Mouse (Mus musculus) left cerebral cortex, postnatal 25 days (tissue): ENCODE data around the gene Padi1. TPM values are rescaled to one million over a fixed set of nuclear protein-coding genes. Genes with fewer than 3 reads are reported as not detected.

Experiments
- DNase-seq, 2 experiments: peaks; one replicate each; pipeline ENCODE4 v3.0.0; 2022; ENCODE audit warnings: low spot score in 2 of 2, mixed read lengths in 1 of 2
- intact Hi-C: fragments of 180-260 bp; cut with DNase I; formaldehyde crosslinking; loops from one replicate; pipeline ENCODE4 v1.15.1; 2025
- total RNA-seq, 2 experiments: library from RNA; stranded (reverse); gene quantifications; 2 replicates each; pipeline ENCODE4 v1.2.3; 2021

Gene Padi1
- not detected for total RNA-seq

GRCm38 (mm10) chr4:140845666-140846065 is at the start of gene Padi1:
Gene Padi1 (minus strand): TSS chr4:140845778.
- no peak for DNase-seq
- intact Hi-C loops, result no loop called here

DNA sequence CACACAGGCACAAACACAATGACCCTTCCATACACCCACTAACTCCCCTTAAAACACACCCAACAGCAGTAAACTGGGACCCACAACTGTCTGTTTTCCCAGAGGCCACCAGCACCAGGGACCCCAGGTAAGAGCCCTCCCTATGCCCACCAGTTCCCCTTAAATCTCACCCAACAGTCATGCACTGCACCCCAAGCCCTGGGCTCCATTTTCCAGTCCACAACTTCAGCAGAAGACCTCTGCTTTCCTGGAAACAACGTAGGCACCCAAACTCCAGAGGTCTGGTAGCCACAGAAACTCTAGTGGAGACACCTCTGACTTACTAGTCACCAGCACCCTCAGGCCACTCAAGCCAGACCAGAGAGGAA is 46.6 kb upstream of the Padi1 start:
- no peak for DNase-seq

DNA sequence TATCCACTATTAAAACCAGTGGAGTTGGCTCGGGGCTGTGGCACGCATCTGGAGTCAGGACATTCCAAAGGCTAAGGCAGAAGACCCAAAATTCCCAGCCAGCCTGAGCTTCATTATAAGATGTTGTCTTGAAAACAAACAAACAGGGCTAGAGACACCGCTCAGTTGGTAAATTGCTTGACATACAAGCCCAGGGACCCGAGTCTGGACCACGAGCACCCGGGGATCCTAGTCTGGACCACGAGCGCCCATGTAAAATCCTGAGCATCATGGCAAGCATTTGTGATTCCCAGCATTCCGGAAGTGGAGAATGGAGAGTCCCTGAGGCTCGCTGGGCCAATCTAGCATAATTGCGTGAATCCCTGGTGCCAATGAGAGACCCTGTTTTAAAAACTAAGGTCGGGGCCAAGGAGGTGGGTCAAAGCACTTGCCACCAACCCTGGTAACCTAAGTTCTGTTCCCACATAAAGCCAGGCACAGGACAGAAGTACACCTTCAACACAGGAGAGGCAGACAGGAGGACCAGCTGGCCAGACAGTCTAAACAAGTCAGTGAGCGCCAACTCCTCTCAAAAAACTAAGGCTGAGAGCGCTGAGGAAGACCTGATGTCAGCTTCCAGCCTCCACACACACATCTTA is 46.1 kb upstream of the Padi1 start:
- DNase-seq, result no peak
- intact Hi-C loops, result no loop called here

More for the DNA sequence above, 46.6 kb upstream of the Padi1 start:
- intact Hi-C loops, result no loop called here

- DNase-seq, result peak in 1 of 2 experiments; percentile 40
- intact Hi-C loops, result no loop called here
These were observed 38.3 kb upstream of the Padi1 start for GRCm38 (mm10) chr4:140883852-140884251.

- intact Hi-C loops, result no loop called here
- DNase-seq, result no peak
These were observed 37.4 kb upstream of the Padi1 start for GRCm38 (mm10) chr4:140882981-140883380.

- intact Hi-C loops, result no loop called here
These were observed 36.8 kb upstream of the Padi1 start for GRCm38 (mm10) chr4:140882365-140882764.

GRCm38 (mm10) chr4:140881771-140882170 is 36.2 kb upstream of the Padi1 start:
- intact Hi-C loops, result no loop called here
- no peak for DNase-seq

More at GRCm38 (mm10) chr4:140882365-140882764, 36.8 kb upstream of the Padi1 start:
- DNase-seq, result no peak

GRCm38 (mm10) chr4:140881026-140881670 is 35.6 kb upstream of the Padi1 start:
- DNase-seq, result no peak
- intact Hi-C loops, result no loop called here

- no peak for DNase-seq
- intact Hi-C loops, result no loop called here
These were observed 34.6 kb upstream of the Padi1 start for GRCm38 (mm10) chr4:140880207-140880606.

GRCm38 (mm10) chr4:140879739-140880138 is 34.2 kb upstream of the Padi1 start:
- peak in 1 of 2 experiments; percentile 52 for DNase-seq
- intact Hi-C loops, result no loop called here

DNA sequence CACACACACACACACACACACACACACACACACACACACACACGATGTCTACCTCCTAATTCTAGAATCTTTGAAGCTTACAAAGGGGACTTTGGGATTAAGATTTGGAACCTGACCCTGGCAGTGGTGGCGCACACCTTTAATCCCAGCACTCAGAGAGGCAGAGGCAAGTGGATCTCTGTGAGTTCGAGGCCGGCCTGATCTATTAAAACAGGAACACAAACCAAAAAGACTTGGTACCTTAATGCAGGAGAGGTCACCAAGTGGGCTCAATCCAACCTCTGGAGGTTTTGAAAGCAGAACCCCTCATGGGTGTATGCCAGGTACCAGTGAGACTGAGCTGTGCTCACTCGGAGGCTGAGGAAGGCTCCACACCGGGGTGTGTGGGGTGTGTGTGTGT is 33.5 kb upstream of the Padi1 start:
- intact Hi-C loops, result no loop called here
- DNase-seq, result no peak

DNA sequence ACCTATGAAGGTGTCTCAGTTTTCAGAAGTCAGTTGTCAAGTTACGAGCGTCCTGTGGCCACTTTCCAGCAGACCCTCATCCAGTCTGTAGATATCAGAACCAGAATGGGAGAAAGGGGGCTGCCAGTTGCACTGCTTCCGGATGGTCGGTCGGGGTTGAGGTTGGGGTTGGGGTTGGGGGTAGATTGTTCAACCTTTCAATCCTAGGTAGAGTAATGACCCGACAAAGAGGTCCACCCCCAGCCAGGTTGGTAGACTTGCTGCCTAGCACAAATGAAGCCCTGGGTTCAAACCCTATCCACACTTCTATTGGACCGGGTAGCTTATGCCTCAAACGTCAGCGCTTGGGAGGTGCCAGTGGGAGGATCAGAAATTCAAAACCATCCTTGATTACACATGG is 33.1 kb upstream of the Padi1 start:
- intact Hi-C loops, result no loop called here
- no peak for DNase-seq

DNA sequence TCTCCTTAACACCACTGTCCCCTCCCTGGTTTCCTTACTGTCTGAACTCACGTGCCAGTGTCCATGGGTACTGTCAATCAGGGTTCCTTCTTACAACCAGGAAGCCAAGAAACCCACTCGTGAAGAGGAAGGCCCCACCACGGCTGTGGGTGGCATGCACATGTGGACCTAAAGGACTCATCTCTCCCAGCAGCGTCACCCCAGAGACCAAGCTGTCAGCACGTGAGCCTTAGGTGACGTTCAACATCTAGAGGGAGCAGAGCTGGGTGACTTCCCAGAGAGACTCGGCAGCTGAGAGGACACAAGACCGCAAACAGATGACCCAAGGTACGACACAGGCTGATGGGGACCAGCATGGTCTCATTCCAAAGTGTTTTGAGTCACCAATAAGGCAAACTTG is 31.9 kb upstream of the Padi1 start:
- no peak for DNase-seq
- intact Hi-C loops, result no loop called here

- intact Hi-C loops, result no loop called here
- peak in 1 of 2 experiments; percentile 11 for DNase-seq
These were observed 31.1 kb upstream of the Padi1 start for GRCm38 (mm10) chr4:140876681-140877080.

DNA sequence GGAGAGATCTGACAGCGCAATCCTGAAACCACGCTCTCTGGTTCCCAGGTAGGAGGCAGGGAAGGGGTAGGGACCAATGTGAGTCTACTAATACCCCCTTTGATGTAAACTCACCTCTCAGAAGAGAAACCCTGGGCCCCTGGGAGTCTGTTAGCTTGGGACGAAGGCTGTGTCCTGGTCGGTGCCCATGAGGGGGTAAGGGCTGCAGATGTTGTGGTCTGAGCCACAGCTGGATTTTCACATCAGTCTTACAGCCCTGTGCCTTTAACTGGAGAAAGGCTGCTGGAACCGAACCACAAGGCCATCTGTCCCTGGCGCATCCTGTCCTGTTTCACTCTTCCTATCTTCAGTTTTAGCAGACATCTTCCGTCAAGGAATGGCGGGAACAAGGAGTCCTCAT is 30.6 kb upstream of the Padi1 start:
- no peak for DNase-seq
- intact Hi-C loops, result no loop called here

- intact Hi-C loops, result no loop called here
- DNase-seq, result no peak
These were observed 27.4 kb upstream of the Padi1 start for GRCm38 (mm10) chr4:140873011-140873410.

DNA sequence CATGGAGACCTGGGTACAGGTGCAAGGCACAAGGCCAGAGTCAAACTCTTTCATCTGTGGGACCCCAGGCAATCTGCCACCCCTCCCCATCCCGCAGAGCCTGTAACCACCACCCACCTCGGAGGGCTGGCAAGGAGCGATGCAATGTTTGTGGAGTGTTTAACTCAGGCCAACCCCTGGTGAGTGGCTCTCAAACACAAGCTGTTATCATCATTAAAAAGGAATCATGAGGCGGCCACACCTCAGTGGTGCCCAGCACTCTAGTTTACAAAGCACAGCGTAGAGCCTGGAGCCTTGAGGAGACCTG is 27.1 kb upstream of the Padi1 start:
- no peak for DNase-seq
- intact Hi-C loops, result no loop called here

GRCm38 (mm10) chr4:140871851-140872685 is 26.5 kb upstream of the Padi1 start:
- no peak for DNase-seq
- intact Hi-C loops, result no loop called here

- intact Hi-C loops, result no loop called here
- no peak for DNase-seq
These were observed 25.8 kb upstream of the Padi1 start for GRCm38 (mm10) chr4:140871376-140871775.

- no peak for DNase-seq
- intact Hi-C loops, result no loop called here
These were observed 25.3 kb upstream of the Padi1 start for GRCm38 (mm10) chr4:140870876-140871275.

- intact Hi-C loops, result no loop called here
- no peak for DNase-seq
These were observed 24.4 kb upstream of the Padi1 start for GRCm38 (mm10) chr4:140869945-140870344.
